Mouse (Mus musculus) lung, postnatal 0 days (tissue): ENCODE results near the gene Cdh5.

ENCODE experiments used
- CTCF ChIP-seq: IDR thresholded peaks from 2 replicates; pipeline ENCODE4 v1.5.1; 2016; ENCODE audit warnings: antibody characterized with exemption, mild to moderate bottlenecking
- EP300 ChIP-seq: IDR thresholded peaks from 2 replicates; pipeline ENCODE4 v1.6.1; 2016; ENCODE audit warnings: antibody characterized with exemption, mild to moderate bottlenecking, control low read depth

DNA sequence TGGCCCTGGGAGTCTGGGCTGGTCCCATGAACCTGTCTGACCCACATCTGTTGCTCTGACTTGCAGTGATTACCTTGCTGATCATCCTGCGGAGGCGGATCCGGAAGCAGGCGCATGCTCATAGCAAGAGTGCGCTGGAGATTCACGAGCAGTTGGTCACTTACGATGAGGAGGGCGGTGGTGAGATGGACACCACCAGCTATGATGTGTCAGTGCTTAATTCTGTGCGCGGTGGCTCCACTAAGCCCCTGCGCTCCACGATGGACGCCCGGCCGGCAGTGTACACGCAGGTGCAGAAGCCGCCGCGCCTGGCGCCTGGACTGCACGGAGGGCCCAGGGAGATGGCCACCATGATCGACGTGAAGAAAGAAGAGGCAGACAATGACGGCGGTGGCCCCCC lies 41.0 kb downstream of the Cdh5 start:
- TF ChIP-seq EP300 (no peak), CTCF (no peak)
